Mouse (Mus musculus): Measurements from ENCODE around the gene Ctu1. TPM values are rescaled to one million over a fixed set of nuclear protein-coding genes. Genes with fewer than 3 reads are reported as not detected.
A peak's percentile ranks its signal among the peaks of the same experiment; 100 is the strongest.
"Not testable (repeated sequence)": the region's sequence is repeated elsewhere in the genome, so short reads cannot be mapped to it uniquely, and the experiment has no call there.

Gene Ctu1
- polyA plus RNA-seq, 1 experiment from 2014 or later: 4.1 TPM

GRCm38 (mm10) chr7:43652683-43653082 lies 19.1 kb upstream of the Ctu1 start:
- no peak for ATAC-seq (ENCODE audit: insufficient read depth)
- 62% methylated on average over 6 of the region's 6 CpGs for WGBS (ENCODE audit: insufficient replicate concordance)
- Histone ChIP-seq H3K27me3 (no peaks in the 10 kb centered on the region), H3K27ac (replicated peaks) (no peak overlapping the region), H3K4me2 (no peak overlapping the region), H3K4me1 (replicated peaks) (no peaks in the 10 kb centered on the region), H3K9me3 (replicated peaks) (no peaks in the 10 kb centered on the region), H3K4me3 (replicated peaks) (no peak overlapping the region), H3K9ac (no peak overlapping the region), H3K36me3 (replicated peaks) (no peaks in the 10 kb centered on the region)

GRCm38 (mm10) chr7:43654519-43654918 lies 17.3 kb upstream of the Ctu1 start:
- no peaks in the 10 kb centered on the region for H3K9me3 ChIP-seq (replicated peaks)
- ATAC-seq (ENCODE audit: insufficient read depth): no peak
- no peak overlapping the region for H3K4me3 ChIP-seq (replicated peaks)
- H3K9ac ChIP-seq: no peak overlapping the region
- 22% methylated on average over 3 of the region's 3 CpGs for WGBS (ENCODE audit: insufficient replicate concordance)
- no peak overlapping the region for H3K27ac ChIP-seq (replicated peaks)
- H3K4me2 ChIP-seq: no peak overlapping the region
- no peaks in the 10 kb centered on the region for H3K27me3 ChIP-seq
- no peaks in the 10 kb centered on the region for H3K4me1 ChIP-seq (replicated peaks)
- H3K36me3 ChIP-seq (replicated peaks): no peaks in the 10 kb centered on the region

GRCm38 (mm10) chr7:43656232-43656631 lies 15.6 kb upstream of the Ctu1 start:
- Histone ChIP-seq H3K27ac (replicated peaks) (no peak overlapping the region), H3K9me3 (replicated peaks) (no peaks in the 10 kb centered on the region), H3K4me3 (replicated peaks) (0 out of 2 replicates have a peak overlapping the region, but pooled peaks have one; percentile 4), H3K27me3 (no peaks in the 10 kb centered on the region), H3K4me2 (no peak overlapping the region), H3K4me1 (replicated peaks) (no peaks in the 10 kb centered on the region), H3K36me3 (replicated peaks) (no peaks in the 10 kb centered on the region), H3K9ac (no peak overlapping the region)
- 20% methylated on average over 6 of the region's 6 CpGs for WGBS (ENCODE audit: insufficient replicate concordance)
- no peak for ATAC-seq (ENCODE audit: insufficient read depth)

GRCm38 (mm10) chr7:43660002-43660401 lies 11.8 kb upstream of the Ctu1 start, which contains the start of gene Siglece:
TSS of gene Siglece (minus strand) at chr7:43660161.
- H3K4me2 ChIP-seq: peak within 1 kb of the TSS; percentile 11

GRCm38 (mm10) chr7:43662804-43663203 lies 9.0 kb upstream of the Ctu1 start:
- Histone ChIP-seq H3K9ac (no peak overlapping the region), H3K4me3 (replicated peaks) (no peak overlapping the region), H3K27ac (replicated peaks) (no peak overlapping the region), H3K36me3 (replicated peaks) (no peaks in the 10 kb centered on the region), H3K4me1 (replicated peaks) (no peaks in the 10 kb centered on the region), H3K27me3 (no peaks in the 10 kb centered on the region), H3K9me3 (replicated peaks) (no peaks in the 10 kb centered on the region), H3K4me2 (no peak overlapping the region)
- ATAC-seq (ENCODE audit: insufficient read depth): no peak
- WGBS (ENCODE audit: insufficient replicate concordance): 61% methylated on average over 1 of the region's 1 CpGs

More at GRCm38 (mm10) chr7:43660002-43660401, 11.8 kb upstream of the Ctu1 start, which contains the start of gene Siglece:
- Histone ChIP-seq H3K36me3 (replicated peaks) (no peaks in the 10 kb centered on the region), H3K4me3 (replicated peaks) (peak within 1 kb of the TSS; percentile 27), H3K9me3 (replicated peaks) (no peaks in the 10 kb centered on the region), H3K4me1 (replicated peaks) (no peaks in the 10 kb centered on the region), H3K27ac (replicated peaks) (no peak within 1 kb of the TSS), H3K27me3 (no peaks in the 10 kb centered on the region), H3K9ac (no peak within 1 kb of the TSS)
- WGBS (ENCODE audit: insufficient replicate concordance): 31% methylated on average over 1 of the region's 1 CpGs
- ATAC-seq (ENCODE audit: insufficient read depth): no peak

GRCm38 (mm10) chr7:43667221-43667620 lies 4.6 kb upstream of the Ctu1 start:
- H3K4me1 ChIP-seq (replicated peaks): peaks cover 11% of the 10 kb centered on the region; the same call in 1 of the 2 replicates
- H3K27ac ChIP-seq (replicated peaks); H3K4me2 ChIP-seq; H3K9me3 ChIP-seq (replicated peaks); H3K36me3 ChIP-seq (replicated peaks); ATAC-seq (ENCODE audit: insufficient read depth); H3K4me3 ChIP-seq (replicated peaks); H3K9ac ChIP-seq; H3K27me3 ChIP-seq: not testable (repeated sequence)
- WGBS (ENCODE audit: insufficient replicate concordance): 68% methylated on average over 4 of the region's 4 CpGs

- H3K27me3 ChIP-seq: no peaks in the 10 kb centered on the region
- no peak overlapping the region for H3K27ac ChIP-seq (replicated peaks)
- no peak overlapping the region for H3K9ac ChIP-seq
- H3K4me3 ChIP-seq (replicated peaks): no peak overlapping the region
- ATAC-seq (ENCODE audit: insufficient read depth): no peak
- no peaks in the 10 kb centered on the region for H3K36me3 ChIP-seq (replicated peaks)
- H3K4me1 ChIP-seq (replicated peaks): peaks cover 21% of the 10 kb centered on the region
- WGBS (ENCODE audit: insufficient replicate concordance): 13% methylated on average over 3 of the region's 3 CpGs
- H3K4me2 ChIP-seq: no peak overlapping the region
- H3K9me3 ChIP-seq (replicated peaks): no peaks in the 10 kb centered on the region
Observed at GRCm38 (mm10) chr7:43668582-43668981, 3.2 kb upstream of the Ctu1 start.

GRCm38 (mm10) chr7:43671064-43671808 lies 580 bp upstream of the Ctu1 start:
- H3K36me3 ChIP-seq (replicated peaks): peaks cover 16% of the 10 kb centered on the region
- WGBS (ENCODE audit: insufficient replicate concordance): 58% methylated on average over 11 of the region's 11 CpGs
- peak overlapping the region; percentile 72 for H3K4me2 ChIP-seq
- H3K9me3 ChIP-seq (replicated peaks): no peaks in the 10 kb centered on the region
- H3K27ac ChIP-seq (replicated peaks): no peak overlapping the region
- H3K9ac ChIP-seq: peak overlapping the region; percentile 65
- H3K4me1 ChIP-seq (replicated peaks): peaks cover 21% of the 10 kb centered on the region
- no peaks in the 10 kb centered on the region for H3K27me3 ChIP-seq
- peak overlapping the region; percentile 69 for H3K4me3 ChIP-seq (replicated peaks)
- ATAC-seq (ENCODE audit: insufficient read depth): peak; percentile 26

GRCm38 (mm10) chr7:43672581-43673260 lies 905 bp downstream of the Ctu1 start:
- H3K27me3 ChIP-seq: no peaks in the 10 kb centered on the region
- H3K36me3 ChIP-seq (replicated peaks): peaks cover 31% of the 10 kb centered on the region
- H3K9ac ChIP-seq: peak overlapping the region; percentile 65
- H3K9me3 ChIP-seq (replicated peaks): no peaks in the 10 kb centered on the region
- H3K4me1 ChIP-seq (replicated peaks): peaks cover 21% of the 10 kb centered on the region
- 17% methylated on average over 10 of the region's 10 CpGs for WGBS (ENCODE audit: insufficient replicate concordance)
- H3K4me3 ChIP-seq (replicated peaks): peak overlapping the region; percentile 69
- peak overlapping the region; percentile 72 for H3K4me2 ChIP-seq
- H3K27ac ChIP-seq (replicated peaks): no peak overlapping the region
- no peak for ATAC-seq (ENCODE audit: insufficient read depth)

- H3K9ac ChIP-seq: no peak overlapping the region
- H3K36me3 ChIP-seq (replicated peaks): peaks cover 38% of the 10 kb centered on the region
- 88% methylated on average over 32 of the region's 32 CpGs for WGBS (ENCODE audit: insufficient replicate concordance)
- ATAC-seq (ENCODE audit: insufficient read depth): no peak
- no peak overlapping the region for H3K4me2 ChIP-seq
- H3K4me1 ChIP-seq (replicated peaks): peaks cover 21% of the 10 kb centered on the region
- no peak overlapping the region for H3K27ac ChIP-seq (replicated peaks)
- no peak overlapping the region for H3K4me3 ChIP-seq (replicated peaks)
- H3K9me3 ChIP-seq (replicated peaks): no peaks in the 10 kb centered on the region
- no peaks in the 10 kb centered on the region for H3K27me3 ChIP-seq
Observed at GRCm38 (mm10) chr7:43675091-43675490, 3.3 kb downstream of the Ctu1 start.

GRCm38 (mm10) chr7:43678517-43678916 lies 6.7 kb downstream of the Ctu1 start:
- peaks cover 38% of the 10 kb centered on the region for H3K36me3 ChIP-seq (replicated peaks)
- no peaks in the 10 kb centered on the region for H3K27me3 ChIP-seq
- no peak overlapping the region for H3K4me2 ChIP-seq
- no peaks in the 10 kb centered on the region for H3K9me3 ChIP-seq (replicated peaks)
- no peak for ATAC-seq (ENCODE audit: insufficient read depth)
- H3K4me3 ChIP-seq (replicated peaks): no peak overlapping the region
- H3K9ac ChIP-seq: no peak overlapping the region
- H3K27ac ChIP-seq (replicated peaks): no peak overlapping the region
- H3K4me1 ChIP-seq (replicated peaks): no peaks in the 10 kb centered on the region; the same call in 1 of the 2 replicates
